Mouse (Mus musculus): ENCODE results near the gene Ulk4. TPM values are rescaled to one million over a fixed set of nuclear protein-coding genes. Genes with fewer than 3 reads are reported as not detected.

Ulk4 gene
- total and polyA plus RNA-seq, 3 experiments, result 26.6 to 31.1 TPM; not detected in 1

DNA sequence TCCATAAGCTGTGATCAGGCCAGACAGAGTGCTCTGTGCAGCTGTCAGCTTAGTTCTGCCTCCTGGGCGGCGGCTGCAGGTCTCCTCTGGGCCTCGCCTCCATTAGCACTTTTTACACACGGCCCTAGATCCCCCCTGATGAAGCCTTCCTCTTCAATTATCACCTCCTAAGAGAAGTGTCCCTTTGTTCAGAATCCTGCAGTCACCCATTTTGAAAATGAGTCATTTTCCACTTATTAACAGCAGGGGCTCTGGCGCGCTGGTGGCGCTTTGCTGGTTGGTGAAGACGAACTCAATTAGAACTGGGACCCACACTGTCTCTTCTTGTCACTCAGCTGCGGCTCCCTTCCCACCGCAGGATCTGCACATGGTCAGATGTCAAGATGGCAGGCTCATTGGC lies 177.5 kb downstream of the Ulk4 start:
- no peaks in the 10 kb centered on the region for H3K4me1 ChIP-seq (ENCODE audit: control insufficient read depth in 1 of 2, insufficient read depth in 2 of 2, low read length in 2 of 2)
- TF ChIP-seq KAT2A (conservative IDR thresholded peaks at IDR 0.05; ENCODE audit: low read depth, low read length) (no peak), CHD2 (IDR thresholded peaks at IDR 0.05; ENCODE audit: low read length) (no peak), MAZ (IDR thresholded peaks at IDR 0.05; ENCODE audit: low read depth, low read length) (no peak), UBTF (IDR thresholded peaks at IDR 0.05; ENCODE audit: borderline replicate concordance, insufficient read depth, low read depth, low read length) (no peak), ZC3H11A (IDR thresholded peaks at IDR 0.05; ENCODE audit: low read depth, low read length) (no peak), MYB (IDR thresholded peaks at IDR 0.05; ENCODE audit: low read depth, low read length) (no peak), NELFE (IDR thresholded peaks at IDR 0.05; ENCODE audit: low read depth, low read length) (no peak), MYC (IDR thresholded peaks at IDR 0.05; ENCODE audit: low read depth, low read length) (no peak), SIN3A (IDR thresholded peaks at IDR 0.05; ENCODE audit: low read length) (no peak), E2F4 (IDR thresholded peaks at IDR 0.05; ENCODE audit: borderline replicate concordance, low read depth, low read length) (no peak), POLR2AphosphoS2 (IDR thresholded peaks at IDR 0.05; ENCODE audit: low read length) (no peak), RCOR1 (IDR thresholded peaks at IDR 0.05; ENCODE audit: low read depth, low read length) (no peak), TAL1 (IDR thresholded peaks at IDR 0.05; ENCODE audit: low read length) (no peak)

GRCm38 (mm10) chr9:121093760-121094159 lies 183.2 kb downstream of the Ulk4 start:
- DNase-seq (ENCODE audit: low read depth, low spot score), result no peak
- Histone ChIP-seq H3K9me3 (replicated peaks; ENCODE audit: insufficient read depth, low read length) (no peaks in the 10 kb centered on the region), H3K9ac (ENCODE audit: control insufficient read depth, low read depth, low read length, poor library complexity, severe bottlenecking) (no peak overlapping the region), H3K4me1 (ENCODE audit: control insufficient read depth in 1 of 2, insufficient read depth in 2 of 2, low read length in 2 of 2) (no peaks in the 10 kb centered on the region), H3K27ac (ENCODE audit: control insufficient read depth, low read depth, low read length) (no peak overlapping the region), H3K27me3 (ENCODE audit: control insufficient read depth in 1 of 2, insufficient read depth in 2 of 2, low read length in 2 of 2) (no peaks in the 10 kb centered on the region), H3K79me2 (ENCODE audit: control insufficient read depth, insufficient read depth, low read length, poor library complexity) (no peaks in the 10 kb centered on the region), H3K4me3 (ENCODE audit: control insufficient read depth in 1 of 2, insufficient read depth in 1 of 2, low read depth in 2 of 2, low read length in 2 of 2) (no peak overlapping the region), H3K36me3 (ENCODE audit: control insufficient read depth in 1 of 2, insufficient read depth in 2 of 2, low read length in 2 of 2) (no peaks in the 10 kb centered on the region)
- TF ChIP-seq NELFE (IDR thresholded peaks at IDR 0.05; ENCODE audit: low read depth, low read length), result no peak
- no peak for TF ChIP-seq SIN3A (IDR thresholded peaks at IDR 0.05; ENCODE audit: low read length)
- no peak for TF ChIP-seq E2F4 (IDR thresholded peaks at IDR 0.05; ENCODE audit: borderline replicate concordance, low read depth, low read length)
- TF ChIP-seq EP300 (IDR thresholded peaks at IDR 0.05; ENCODE audit: low read depth in 1 of 2, low read length in 2 of 2), result no peak
- no peak for TF ChIP-seq ELF1 (IDR thresholded peaks at IDR 0.05; ENCODE audit: low read depth, low read length)
- TF ChIP-seq CHD2 (IDR thresholded peaks at IDR 0.05; ENCODE audit: low read length), result no peak
- TF ChIP-seq SMC3 (IDR thresholded peaks at IDR 0.05; ENCODE audit: low read depth, low read length), result no peak
- TF ChIP-seq USF2 (IDR thresholded peaks at IDR 0.05; ENCODE audit: borderline replicate concordance in 1 of 2, insufficient read depth in 1 of 2, low read depth in 1 of 2, low read length in 2 of 2), result no peak
- TF ChIP-seq MAZ (IDR thresholded peaks at IDR 0.05; ENCODE audit: low read depth, low read length), result no peak

More for the DNA sequence above, 177.5 kb downstream of the Ulk4 start:
- Histone ChIP-seq H3K79me2 (ENCODE audit: control insufficient read depth, insufficient read depth, low read length, poor library complexity) (no peaks in the 10 kb centered on the region), H3K27ac (ENCODE audit: control insufficient read depth, low read depth, low read length) (no peak overlapping the region), H3K36me3 (ENCODE audit: control insufficient read depth in 1 of 2, insufficient read depth in 2 of 2, low read length in 2 of 2) (no peaks in the 10 kb centered on the region), H3K9me3 (replicated peaks; ENCODE audit: insufficient read depth, low read length) (no peaks in the 10 kb centered on the region), H3K4me3 (ENCODE audit: control insufficient read depth in 1 of 2, insufficient read depth in 1 of 2, low read depth in 2 of 2, low read length in 2 of 2) (no peak overlapping the region), H3K9ac (ENCODE audit: control insufficient read depth, low read depth, low read length, poor library complexity, severe bottlenecking) (no peak overlapping the region), H3K27me3 (ENCODE audit: control insufficient read depth in 1 of 2, insufficient read depth in 2 of 2, low read length in 2 of 2) (no peaks in the 10 kb centered on the region)
- DNase-seq (ENCODE audit: low read depth, low spot score), result no peak
